Mouse (Mus musculus) brain, embryonic 14.5 days (tissue): ENCODE data around the gene Pgghg.

Experiments
- CTCF ChIP-seq: fragments of 200-500 bp; IDR thresholded peaks from 2 replicates; pipeline ENCODE4 v1.5.1; 2012; ENCODE audit warnings: inconsistent platforms, mild to moderate bottlenecking, moderate library complexity, borderline replicate concordance; ENCODE audit not compliant: insufficient read depth, insufficient read length; ENCODE audit errors: extremely low read depth
- POLR2A ChIP-seq: fragments of 200-500 bp; IDR thresholded peaks from 2 replicates; pipeline ENCODE4 v1.6.1; 2012; ENCODE audit warnings: mild to moderate bottlenecking, inconsistent platforms, borderline replicate concordance; ENCODE audit not compliant: poor library complexity, insufficient read depth, insufficient read length, severe bottlenecking; ENCODE audit errors: extremely low read depth

DNA sequence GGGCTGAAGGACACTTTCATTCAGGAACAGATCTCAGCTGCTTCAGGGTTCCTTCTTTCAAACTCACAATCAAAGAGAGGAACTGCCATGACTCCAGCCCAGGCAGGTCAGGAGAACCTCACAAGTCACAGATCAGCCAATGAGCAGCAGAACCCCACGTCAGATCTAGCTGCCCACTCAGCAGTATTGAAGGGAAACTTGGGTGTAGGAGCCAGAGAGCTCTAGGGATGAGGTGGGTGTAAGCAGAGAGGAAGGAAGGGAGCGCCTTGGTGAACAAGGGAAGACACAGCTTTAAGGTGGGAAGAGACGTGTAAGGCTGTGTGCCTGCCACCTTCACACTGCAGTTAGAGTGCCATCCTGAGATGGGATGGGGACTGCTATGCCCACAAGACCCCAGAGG lies 28.9 kb upstream of the Pgghg start:
- TF ChIP-seq CTCF: no peak
- TF ChIP-seq POLR2A: no peak
